Mouse (Mus musculus): Measurements from ENCODE around the gene Lhpp.

DNA sequence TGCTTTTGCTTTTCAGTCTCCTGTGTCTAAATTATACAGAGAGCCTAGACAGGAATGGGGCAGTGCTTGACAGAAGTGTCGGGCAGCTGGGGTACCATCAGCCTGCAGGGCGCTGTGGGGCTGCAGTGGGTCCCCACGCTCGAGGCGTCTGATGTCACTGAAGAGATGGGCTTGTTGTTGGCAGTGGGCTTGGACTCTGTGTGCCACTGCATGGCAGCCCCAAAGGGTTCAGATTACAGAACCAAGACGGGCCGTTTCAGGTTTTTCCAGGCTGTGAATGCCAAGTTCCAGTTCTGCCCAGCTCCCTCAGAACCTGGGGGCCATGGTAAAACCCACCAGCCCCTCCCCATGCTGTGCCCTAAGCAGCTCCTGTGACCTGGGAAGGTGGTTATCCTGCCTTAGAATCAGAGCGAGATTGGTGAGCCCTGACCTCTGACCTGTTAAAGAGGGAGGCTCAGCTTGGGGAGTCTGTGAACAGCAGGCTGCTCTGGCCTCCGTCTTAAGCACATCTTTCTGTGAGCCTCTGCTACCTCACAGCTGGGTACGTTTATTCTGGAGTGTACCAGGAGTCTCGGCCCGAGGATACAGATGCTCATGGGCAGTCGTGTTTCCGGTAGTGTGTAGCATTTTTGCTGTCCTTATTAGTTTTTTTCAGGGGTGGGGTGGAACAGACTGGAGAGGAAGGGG is 47.1 kb downstream of the Lhpp start:
- TF ChIP-seq CTCF (IDR thresholded peaks at IDR 0.05; ENCODE audit: low read depth), result no peak
- no peak for TF ChIP-seq EP300 (IDR thresholded peaks at IDR 0.05; ENCODE audit: low read depth)

All from liver, postnatal 0 days (tissue).